Mouse (Mus musculus) left cerebral cortex, postnatal 25 days (tissue): ENCODE measurements around the gene Vipr1. TPM values are rescaled to one million over a fixed set of nuclear protein-coding genes. Genes with fewer than 3 reads are reported as not detected.

Experiments used
- DNase-seq, 2 experiments: peaks; one replicate each; pipeline ENCODE4 v3.0.0; 2022; ENCODE audit warnings: low spot score in 2 of 2, mixed read lengths in 1 of 2
- intact Hi-C: fragments of 180-260 bp; cut with DNase I; formaldehyde crosslinking; loops from one replicate; pipeline ENCODE4 v1.15.1; 2025
- total RNA-seq, 2 experiments: library from RNA; stranded (reverse); gene quantifications; 2 replicates each; pipeline ENCODE4 v1.2.3; 2021

Gene Vipr1
- total RNA-seq, 2 experiments from 2014 or later = 22.2 to 26.2 TPM

DNA sequence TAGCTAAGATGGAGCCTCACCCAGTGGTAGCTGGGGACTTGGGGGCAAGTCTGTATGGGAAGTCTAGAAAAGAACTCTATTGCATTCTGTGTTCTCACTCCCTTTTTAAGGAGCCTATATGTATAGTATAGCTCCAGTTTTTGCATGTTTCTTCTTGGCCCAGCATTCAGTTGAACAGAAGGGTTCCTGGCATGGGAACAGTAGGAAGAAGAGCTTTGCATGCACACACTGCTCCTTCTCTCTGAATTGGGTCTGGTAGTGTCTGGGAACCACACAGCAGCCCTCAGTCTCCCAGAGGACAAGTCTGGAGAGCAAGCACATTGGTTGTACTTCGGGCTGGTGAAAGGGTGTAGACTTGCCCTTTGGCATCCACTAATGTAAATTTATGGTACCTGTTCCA is 11.9 kb upstream of the Vipr1 start:
- peak in 1 of 2 experiments; percentile 63 for DNase-seq
- intact Hi-C loops = no loop called here

DNA sequence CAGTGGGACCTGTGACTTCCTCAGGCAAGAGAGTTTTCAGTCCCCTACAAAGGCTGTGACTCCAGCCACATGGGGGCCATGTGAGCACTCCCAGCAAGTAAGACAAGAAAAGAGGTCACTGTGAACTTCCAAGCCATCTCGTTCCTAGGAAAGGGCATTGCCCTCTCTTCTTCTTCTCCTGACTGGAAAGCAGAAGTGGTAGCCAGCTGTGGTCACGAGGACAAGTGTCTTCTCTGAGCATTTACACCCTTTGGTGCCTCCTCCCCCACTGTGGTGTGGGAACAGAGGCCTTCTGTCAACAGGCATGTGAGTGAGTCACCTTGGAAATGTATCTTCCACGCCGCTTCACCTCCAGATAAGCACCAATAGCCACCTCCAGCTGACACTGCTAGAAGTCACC is 10.6 kb upstream of the Vipr1 start:
- DNase-seq = no peak
- intact Hi-C loops = no loop called here

DNA sequence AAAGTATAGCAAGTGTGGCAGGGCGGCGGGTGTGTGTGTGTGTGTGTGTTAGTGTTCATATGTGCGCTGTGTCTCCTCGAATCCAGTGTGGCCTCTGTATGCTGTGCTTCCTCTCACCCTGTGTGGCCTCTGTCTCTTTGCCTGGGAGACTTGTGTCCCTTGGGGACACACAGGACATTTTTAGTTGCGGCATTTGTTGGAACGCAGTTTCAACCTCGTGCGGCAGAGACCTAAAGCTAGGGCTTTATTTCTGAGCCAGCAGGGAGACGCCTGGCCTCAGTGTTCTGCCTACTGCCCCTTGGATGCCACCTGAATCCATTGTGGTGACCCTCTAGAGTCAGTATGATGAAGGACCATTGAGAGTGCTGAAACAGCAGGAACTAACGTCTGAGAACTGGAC is 9.6 kb upstream of the Vipr1 start:
- intact Hi-C loops = no loop called here
- no peak for DNase-seq

DNA sequence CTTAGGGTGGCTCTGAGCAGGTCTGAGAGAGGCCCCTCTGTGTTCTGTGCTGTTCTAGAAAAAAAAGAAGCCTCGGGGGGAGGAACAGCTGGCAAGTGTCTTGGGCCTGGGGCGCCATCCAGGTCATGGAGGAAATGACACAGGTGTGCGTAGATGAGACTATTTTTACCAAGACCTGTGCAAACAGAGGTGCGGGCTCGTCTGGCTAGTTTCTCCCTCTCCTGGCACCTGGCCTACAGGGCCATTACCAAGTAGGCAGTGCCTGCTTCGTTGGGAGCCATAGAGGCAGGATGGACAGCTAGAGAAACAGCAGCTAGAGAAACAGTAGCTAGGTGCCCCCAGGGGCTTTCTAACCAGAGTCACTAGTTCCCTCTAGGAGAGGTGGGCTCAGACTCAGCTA is 9.2 kb upstream of the Vipr1 start:
- intact Hi-C loops = no loop called here
- DNase-seq = no peak

DNA sequence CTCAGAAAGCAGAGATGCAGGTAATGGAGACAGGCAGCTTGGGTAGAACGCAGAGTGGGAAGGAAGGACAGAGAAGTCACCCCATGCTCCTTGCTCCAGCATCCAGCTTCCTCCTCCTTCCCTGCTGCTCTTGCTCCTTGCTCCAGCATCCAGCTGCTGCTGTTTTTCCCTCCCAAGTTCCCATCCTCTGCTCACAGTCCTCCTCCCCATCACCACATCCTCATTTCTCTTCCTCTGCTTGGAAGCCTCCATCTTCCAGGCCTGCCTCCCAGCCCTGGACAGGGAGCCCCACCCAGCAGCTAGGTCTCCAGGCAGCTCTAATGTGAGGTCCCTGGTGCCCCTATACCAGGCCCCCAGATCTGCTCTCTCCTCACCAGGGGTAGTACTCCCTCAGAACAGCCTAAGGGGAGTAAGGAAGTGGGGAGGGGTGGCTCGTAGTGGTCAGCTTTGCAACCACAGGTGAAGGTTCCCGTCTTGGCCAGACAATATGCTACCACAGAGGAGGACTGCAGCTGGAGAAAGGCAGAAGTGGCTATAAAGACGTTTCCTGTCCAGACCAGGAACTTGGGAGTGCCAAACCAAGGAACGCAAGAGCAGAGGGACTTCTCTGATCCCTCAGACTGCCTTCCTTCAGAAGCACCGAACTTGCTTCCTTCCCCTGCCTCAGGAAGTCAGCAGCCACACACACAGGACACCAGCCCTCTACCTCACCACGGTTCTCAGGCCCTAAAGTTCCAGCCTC is 6.5 kb upstream of the Vipr1 start:
- DNase-seq = no peak
- intact Hi-C loops = no loop called here

DNA sequence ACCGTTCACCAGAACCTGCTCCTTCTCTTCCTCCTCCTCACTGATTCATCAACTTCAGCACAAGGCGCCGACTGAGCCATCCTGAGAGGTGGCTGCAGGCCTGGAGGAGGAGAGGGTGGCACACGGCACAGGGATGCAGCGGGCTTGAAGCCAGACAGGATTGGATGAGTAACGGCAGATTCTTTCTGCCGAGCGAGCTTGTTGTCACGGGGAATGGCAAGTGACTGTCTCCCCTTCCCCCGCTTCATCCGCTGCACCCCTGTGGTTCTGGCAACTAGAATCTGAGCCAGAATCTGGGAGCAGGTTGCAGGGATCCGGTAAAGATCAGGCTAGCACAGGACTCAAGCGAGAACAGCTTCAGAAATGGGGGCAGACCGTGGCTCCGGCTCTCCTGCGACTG is 2.7 kb upstream of the Vipr1 start:
- intact Hi-C loops = loop anchor here (1.0 kb wide), 1 partner anchor 24 kb away; no protein-coding TSS in a partner anchor
- DNase-seq = peak; percentile 76 to 95

DNA sequence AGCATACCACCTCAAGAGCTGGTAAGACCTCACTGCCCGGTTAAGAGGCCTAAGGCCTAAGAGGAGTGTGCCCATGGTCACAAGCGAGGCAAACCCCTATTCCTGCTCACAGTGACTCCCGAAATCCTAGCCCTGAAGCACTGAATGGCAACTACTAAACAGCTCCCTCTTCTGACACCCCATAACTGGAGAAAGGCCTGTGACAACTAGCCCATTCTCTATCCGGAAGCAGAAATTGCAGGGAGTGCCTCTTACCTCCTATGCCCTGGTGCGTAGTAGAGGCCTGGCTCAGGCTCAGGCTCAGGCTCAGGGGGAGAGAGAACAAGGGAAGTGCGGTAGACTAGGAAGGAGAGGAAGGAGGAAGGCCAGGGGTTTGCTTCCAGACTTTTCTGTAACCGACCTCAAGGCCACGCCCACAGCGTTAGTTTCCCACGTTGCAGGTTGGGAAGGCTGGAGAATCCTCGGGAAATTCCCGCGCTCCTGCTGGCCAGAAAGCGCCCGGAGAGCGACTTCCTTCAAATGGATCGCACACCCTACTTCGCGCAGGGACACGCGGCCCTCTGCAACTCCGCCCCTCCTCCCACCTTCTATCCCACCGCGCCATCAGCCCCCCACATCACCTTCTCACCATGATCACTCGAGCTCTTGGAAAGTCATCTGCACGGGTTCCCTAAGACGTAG is 1.1 kb upstream of the Vipr1 start:
- intact Hi-C loops = no loop called here

DNA sequence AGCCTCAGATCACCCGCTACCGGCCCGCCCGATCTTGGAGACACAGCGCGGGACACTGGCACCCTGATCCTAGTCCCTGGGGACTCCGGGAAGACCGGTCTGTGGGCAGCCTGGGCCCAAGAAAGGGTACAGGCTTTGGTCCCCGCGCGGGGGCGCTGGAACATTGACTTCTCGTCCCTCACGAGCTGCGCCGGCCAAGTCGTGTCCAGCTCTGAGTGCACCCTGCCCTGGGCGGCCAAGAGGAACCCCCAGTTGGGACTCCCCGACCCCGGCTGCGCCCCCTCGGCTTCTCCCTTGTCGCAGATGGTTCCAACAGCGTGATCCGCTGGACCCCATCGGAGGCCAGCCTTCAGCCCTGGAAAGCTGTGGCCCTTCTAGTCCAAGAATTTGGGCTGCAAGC is 515 bp upstream of the Vipr1 start, which contains the start of gene Lyzl4:
Lyzl4 (minus strand) TSS at position 96 of the 400 bp plus-strand sequence.
- DNase-seq = peak; percentile 81 to 84
- intact Hi-C loops = loop anchor here (1.0 kb wide), 1 partner anchor 25 kb away; no protein-coding TSS in a partner anchor

More for the DNA sequence above, 1.1 kb upstream of the Vipr1 start:
- peak in 1 of 2 experiments; percentile 65 for DNase-seq

DNA sequence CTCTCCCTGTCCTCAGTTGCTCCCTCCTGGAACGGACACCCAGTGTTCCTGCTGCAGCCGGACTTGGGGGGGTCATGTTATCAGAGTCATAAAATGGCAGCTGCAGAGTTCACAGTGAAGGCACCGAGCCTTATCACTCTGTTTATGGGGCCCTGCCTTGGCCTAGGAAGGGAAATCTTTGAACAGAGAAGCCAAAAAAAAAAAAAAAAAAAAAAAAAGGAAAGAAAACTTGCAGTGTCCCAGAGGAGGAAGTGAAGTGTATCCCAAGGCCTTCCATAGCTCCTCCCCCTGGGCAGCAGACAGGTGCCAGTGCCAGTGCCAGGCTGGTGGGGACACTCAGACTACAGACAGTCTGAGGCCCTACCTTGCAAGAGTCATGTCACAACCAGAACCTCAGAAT is 2.3 kb downstream of the Vipr1 start:
- no peak for DNase-seq
- intact Hi-C loops = no loop called here

DNA sequence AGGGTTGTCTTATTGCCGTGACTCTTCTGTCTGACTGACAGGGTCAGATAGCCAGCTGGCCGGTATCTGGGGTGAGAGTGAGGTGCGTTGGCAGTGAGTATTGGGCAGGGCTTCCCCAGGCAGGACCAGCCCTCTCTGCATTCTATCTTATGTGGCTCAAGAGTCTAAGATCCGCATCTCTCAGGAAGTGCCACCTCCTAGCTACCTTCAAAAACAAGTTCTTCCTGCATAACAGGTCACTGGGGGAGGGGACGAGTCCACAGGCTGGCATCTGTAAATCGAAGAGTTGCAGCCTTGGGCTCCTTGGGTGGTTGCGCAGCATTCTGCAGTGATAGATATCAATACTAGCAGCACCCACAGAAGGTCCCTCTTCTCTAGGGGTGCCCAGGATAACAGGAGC is 4.5 kb downstream of the Vipr1 start:
- intact Hi-C loops = no loop called here

DNA sequence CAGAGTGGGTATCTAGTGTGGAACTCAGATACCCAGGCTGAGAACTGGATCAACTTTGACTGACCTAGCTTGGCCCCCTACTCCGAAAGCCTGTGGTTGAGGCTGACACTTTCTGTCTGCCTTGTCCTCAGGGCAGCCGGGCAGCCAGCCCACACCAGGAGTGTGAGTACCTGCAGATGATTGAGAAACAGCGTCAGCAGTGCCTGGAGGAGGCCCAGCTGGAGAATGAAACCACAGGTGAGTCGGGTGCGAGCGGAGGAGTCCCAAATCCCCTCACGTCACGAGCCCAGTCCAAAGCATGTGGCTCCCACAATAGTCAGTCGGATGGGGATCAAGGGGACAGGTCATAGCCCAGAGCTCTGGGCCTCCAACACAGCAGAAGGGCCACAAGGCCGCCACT is 11.2 kb downstream of the Vipr1 start:
- intact Hi-C loops = no loop called here
- no peak for DNase-seq

More for the DNA sequence above, 4.5 kb downstream of the Vipr1 start:
- no peak for DNase-seq

DNA sequence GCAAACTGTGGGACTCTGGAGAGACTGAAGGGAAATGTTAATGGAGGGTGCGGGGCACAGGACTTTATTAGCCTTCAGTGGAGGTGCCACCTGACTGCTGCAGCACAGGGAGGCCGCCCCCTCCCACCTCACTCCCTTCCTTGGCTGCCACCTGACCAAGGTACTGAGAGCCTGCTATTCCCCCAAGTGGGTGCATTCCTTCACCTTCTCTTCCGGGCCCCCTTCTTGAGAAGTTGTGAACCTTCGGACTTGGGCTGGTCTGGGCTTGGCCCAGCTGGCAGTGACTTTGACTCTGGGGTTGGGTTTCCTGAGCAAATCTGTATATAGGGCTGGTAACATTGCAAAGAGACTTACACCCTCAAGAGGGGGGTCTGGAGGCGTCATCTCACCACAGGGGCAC is 13.8 kb downstream of the Vipr1 start:
- intact Hi-C loops = no loop called here
- DNase-seq = no peak

DNA sequence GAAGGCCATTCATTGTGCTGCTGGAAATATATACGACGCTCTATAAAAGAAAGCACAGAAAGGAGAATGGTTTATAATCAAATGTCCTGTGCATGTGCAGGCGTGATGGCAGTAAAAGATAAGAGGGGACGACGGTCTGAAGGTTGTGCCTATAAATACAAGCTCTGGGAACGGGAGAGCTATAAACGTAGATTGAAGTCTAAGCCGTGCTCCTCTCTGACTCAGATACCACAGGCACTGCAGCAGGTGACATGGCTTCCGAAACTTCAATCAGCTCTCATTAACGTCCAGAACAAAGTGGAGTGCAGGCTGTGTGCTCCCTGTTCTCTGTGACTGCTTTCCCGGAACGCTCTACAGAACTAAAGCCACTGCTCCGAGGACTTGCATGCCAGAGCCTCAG is 14.6 kb downstream of the Vipr1 start:
- intact Hi-C loops = no loop called here
- DNase-seq = no peak

DNA sequence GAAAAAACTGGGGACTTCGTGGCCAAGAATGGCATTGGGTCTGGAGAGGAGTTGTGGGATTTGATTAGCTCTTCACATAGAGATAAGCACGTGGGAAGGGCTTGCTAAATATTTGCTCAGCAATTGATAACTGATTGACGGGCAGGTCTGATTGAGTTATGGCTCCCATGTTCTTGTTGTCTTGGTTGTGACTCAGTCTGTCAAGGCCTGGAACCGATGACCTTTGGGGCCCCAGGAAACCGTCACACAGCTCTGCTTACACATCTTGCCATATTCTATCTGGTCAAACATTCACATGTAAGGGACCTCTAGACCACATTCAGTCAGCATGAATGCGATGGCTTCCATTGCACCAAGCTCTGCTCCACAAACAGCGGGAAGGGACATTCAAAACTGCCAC is 15.7 kb downstream of the Vipr1 start:
- DNase-seq = no peak
- intact Hi-C loops = no loop called here

DNA sequence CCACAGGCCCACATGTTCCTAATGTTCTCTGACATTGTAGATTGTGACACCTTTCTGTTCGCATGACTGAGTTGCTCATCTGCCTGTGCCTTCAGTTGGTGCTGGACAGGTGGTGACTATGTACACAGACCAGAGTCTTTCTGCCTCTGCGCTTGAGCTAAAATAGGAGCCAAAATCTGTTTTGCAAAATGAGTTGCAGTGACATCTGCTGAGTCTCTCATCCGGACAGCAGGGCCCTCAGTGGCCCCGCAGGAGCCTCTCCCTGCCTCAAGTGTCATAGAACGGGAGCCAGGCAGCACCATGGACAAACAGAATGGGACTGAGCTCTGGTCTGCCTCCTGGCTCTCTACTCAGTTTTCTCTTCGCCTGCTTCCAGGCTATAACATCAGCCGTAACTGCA is 17.3 kb downstream of the Vipr1 start:
- DNase-seq = peak in 1 of 2 experiments; percentile 35
- intact Hi-C loops = no loop called here

DNA sequence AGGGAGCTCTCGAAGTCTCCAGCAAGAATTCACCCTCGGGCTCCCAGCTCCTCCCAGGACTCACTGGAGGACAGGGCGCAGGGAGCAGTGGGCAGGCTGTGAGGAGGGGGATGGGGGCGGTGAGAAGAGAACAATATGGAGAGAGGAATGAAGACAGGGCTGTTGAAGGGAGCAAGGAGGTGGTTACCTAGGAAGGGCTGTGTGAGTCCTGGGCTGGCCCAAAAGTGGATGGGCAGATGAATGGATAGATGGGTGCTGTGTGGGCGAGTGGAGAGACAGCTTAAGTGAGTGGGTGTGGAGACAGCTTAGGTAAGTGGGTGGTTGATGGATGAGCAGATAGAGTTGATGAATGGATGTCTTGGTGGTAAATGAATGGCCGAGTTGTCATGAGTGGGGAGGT is 21.0 kb downstream of the Vipr1 start:
- DNase-seq = peak in 1 of 2 experiments; percentile 78
- intact Hi-C loops = loop anchor here (1.0 kb wide), 1 partner anchor 24 kb away; no protein-coding TSS in a partner anchor

DNA sequence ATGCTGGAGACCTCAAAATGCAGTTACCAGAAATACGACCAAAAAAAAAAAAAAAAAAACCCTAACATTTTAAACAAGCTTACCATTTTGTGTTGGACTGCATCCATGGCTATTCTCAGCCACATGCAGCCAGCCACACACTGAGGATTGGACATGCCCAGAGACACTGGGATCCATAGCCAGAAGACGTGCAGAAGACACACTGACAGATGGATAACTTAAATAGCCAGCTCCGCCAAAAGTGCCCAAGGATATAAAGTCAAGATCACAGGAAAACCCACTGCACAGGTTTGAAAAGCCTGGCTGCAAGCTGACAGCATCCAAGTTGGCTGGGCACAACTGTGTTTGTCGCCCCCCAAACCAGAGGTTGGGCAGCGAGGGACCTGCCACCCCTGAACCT is 21.6 kb downstream of the Vipr1 start:
- DNase-seq = peak; percentile 39 to 93
- intact Hi-C loops = no loop called here

DNA sequence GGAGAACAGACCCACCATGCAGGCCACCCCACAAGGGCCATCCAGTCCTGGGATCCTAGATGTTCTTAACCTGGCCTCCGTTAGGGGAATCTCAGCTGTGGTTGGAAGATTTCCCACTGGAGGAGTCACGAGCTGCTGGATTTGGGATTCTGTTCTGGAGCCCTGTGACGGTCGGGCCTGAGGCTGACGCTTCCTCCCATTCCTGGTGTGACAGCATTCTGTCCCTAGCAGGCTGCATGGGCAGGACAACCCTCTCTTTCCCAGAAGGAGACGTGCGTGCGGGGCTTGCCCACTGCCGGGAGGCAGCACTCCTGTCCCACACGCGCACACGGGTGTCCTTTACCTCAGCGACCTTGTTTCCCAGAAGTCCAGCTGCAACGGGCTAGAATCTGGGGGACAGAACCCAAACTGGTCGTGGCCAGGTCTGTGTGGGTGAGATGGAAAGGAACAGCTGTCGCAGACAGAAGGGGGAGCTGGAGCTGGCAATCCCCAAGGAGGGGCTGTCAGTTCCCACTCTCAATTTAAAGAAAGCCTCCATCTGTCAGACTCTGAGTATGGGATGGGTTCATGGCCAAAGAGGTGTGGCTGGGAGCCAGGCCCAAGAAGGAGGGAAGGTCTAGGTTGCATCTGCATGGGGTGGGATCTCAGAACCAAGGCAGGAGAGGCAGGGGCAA is 24.6 kb downstream of the Vipr1 start:
- DNase-seq = peak in 1 of 2 experiments; percentile 91

DNA sequence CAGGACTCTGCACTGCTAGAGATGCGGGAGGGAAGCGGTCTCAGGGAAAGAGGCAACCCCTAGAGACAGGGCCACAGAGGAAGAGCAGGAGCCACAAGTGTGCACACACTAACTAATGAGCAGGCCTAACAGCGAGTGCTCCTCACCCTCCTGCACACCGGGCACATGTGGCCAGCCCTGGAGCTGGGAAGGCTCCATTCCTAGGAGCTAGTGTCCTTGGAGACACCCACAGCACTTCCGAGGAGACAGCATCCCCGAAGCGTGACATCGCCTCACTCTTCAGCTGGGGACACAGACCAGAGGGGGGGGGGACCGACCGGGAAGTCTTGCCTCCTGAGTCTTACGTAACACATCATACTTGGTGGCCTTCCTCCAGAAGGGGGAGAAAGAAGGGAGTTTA is 25.3 kb downstream of the Vipr1 start:
- peak in 1 of 2 experiments; percentile 66 for DNase-seq

More for the DNA sequence above, 24.6 kb downstream of the Vipr1 start:
- intact Hi-C loops = loop anchor here (1.0 to 5.0 kb wide), 3 partner anchors 25 to 110 kb away; partner anchors contain the start of genes Klhl40, Lyzl4 and Vipr1

DNA sequence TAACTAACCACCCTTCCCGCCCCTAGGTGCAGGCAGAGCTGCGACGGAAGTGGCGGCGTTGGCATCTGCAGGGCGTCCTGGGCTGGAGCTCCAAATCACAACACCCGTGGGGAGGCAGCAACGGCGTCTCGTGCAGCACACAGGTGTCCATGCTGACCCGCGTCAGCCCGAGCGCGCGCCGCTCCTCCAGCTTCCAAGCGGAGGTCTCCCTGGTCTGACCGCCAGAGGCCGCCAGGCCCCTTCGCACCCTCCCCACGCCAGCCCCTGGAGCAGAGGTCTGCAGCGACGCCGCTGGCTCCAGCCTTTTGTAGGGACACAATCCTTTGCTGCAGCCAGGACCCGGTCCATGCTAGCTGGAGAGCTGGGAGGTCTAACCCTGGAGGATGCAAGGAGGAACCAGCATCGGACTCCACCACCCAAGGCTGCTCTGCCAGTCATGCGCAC is 26.9 kb downstream of the Vipr1 start:
- DNase-seq = no peak
- intact Hi-C loops = loop anchor here (5.0 kb wide), 2 partner anchors 108 to 112 kb away; partner anchors contain the start of gene Klhl40

More for the DNA sequence above, 25.3 kb downstream of the Vipr1 start:
- intact Hi-C loops = loop anchor here (1.0 to 5.0 kb wide), 3 partner anchors 26 to 111 kb away; partner anchors contain the start of genes Klhl40, Lyzl4 and Vipr1
